Mouse (Mus musculus) cerebellum, adult 2 months (tissue): ENCODE results near the gene Slc39a11.

Experiments
- CTCF ChIP-seq: fragments of 200-500 bp; IDR thresholded peaks from 2 replicates; pipeline ENCODE4 v1.5.1; 2011; ENCODE audit warnings: low read depth, mild to moderate bottlenecking, control low read depth, low read length, moderate library complexity, borderline replicate concordance; ENCODE audit not compliant: insufficient read depth
- POLR2A ChIP-seq: fragments of 200-500 bp; IDR thresholded peaks from 2 replicates; pipeline ENCODE4 v1.6.1; 2011; ENCODE audit warnings: low read length, control low read depth, borderline replicate concordance; ENCODE audit not compliant: insufficient read depth

DNA sequence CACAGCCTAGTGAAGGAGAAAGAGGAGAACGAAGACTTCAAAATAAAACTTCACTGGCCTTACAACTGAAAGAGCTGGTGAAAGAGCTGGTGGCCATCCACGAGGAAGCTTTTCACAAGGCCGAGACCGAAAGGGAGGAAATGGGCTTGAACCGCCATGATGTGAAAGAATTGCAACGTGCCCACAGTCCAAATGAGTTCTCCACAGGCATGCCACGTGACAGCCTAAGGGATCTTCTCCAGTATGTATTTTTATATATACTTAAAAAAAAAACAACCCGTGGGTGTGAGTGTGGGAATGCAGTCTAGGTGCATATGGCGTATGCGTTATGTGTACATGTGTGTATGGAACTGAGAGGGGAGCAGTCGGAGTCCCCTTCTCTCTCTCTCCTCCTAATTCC, 207.8 kb downstream of the Slc39a11 start:
- TF ChIP-seq CTCF (no peak), POLR2A (no peak)
